Mouse (Mus musculus): ENCODE measurements at regions not wholly inside any gene's neighbourhood (a gene's known extent, or its start where the extent isn't known, plus 50 kb on each side); places are given as distances from the start of the nearest gene placed in this dataset.

DNA sequence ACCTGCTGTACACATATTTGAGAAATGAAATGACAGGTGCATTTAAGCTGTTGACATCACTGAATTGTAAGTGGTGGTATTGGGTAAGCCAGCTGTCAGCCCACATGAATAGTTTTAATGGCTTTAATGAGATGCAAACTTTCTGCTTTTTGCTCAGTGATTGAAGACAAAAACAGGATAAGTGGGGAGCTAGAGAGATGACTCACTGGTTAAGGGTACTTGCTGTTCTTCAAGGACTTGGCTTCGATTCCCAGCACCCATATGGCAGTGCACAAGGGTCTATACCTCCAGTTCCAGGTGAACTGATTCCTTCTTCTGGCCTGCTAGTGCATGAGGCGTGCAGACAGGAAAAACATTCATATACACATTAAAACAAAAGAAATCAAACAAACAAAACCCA is 162.7 kb upstream of the Pex5l start:
- TF ChIP-seq POLR2A (IDR thresholded peaks at IDR 0.05; ENCODE audit: insufficient read depth, low read depth, low read length) (no peak), CTCF (IDR thresholded peaks at IDR 0.05) (no peak)
